Mouse (Mus musculus) spleen, adult 2 months (tissue): Measurements from ENCODE around the gene Nr2f6. TPM values are rescaled to one million over a fixed set of nuclear protein-coding genes. Genes with fewer than 3 reads are reported as not detected.

Experiments
- DNase-seq, 2 experiments: peaks; one replicate each; pipeline versions ENCODE4 v3.0.0 to v3.0.0-alpha.2; 2012 to 2021; ENCODE audit warnings: low spot score in 2 of 2, low read depth in 1 of 2
- H3K27ac ChIP-seq: fragments of 200-500 bp; 2 replicates; pipeline ENCODE4 v1.5.1; 2012; ENCODE audit warnings: low read length, inconsistent platforms; ENCODE audit not compliant: insufficient read depth
- H3K27me3 ChIP-seq: fragments of 200-500 bp; 2 replicates; pipeline ENCODE4 v1.6.1; 2012; ENCODE audit warnings: mild to moderate bottlenecking, moderate library complexity, low read length, inconsistent platforms; ENCODE audit not compliant: control insufficient read depth, insufficient read depth
- H3K36me3 ChIP-seq: fragments of 200-500 bp; 2 replicates; pipeline ENCODE4 v1.6.1; 2012; ENCODE audit warnings: mild to moderate bottlenecking, low read length, inconsistent platforms; ENCODE audit not compliant: control insufficient read depth, insufficient read depth
- H3K4me1 ChIP-seq: fragments of 200-500 bp; 2 replicates; pipeline ENCODE4 v1.6.1; 2011; ENCODE audit warnings: inconsistent platforms; ENCODE audit not compliant: control insufficient read depth, insufficient read depth, insufficient read length
- H3K4me3 ChIP-seq: fragments of 200-500 bp; 2 replicates; pipeline ENCODE4 v1.5.1; 2011; ENCODE audit warnings: mild to moderate bottlenecking, inconsistent platforms; ENCODE audit not compliant: insufficient read depth, insufficient read length; ENCODE audit errors: extremely low read depth
- CTCF ChIP-seq: fragments of 200-500 bp; IDR thresholded peaks from 2 replicates; pipeline ENCODE4 v1.5.1; 2011; ENCODE audit warnings: mild to moderate bottlenecking, inconsistent platforms; ENCODE audit not compliant: insufficient read depth, insufficient read length, insufficient replicate concordance; ENCODE audit errors: extremely low read depth
- POLR2A ChIP-seq: fragments of 200-500 bp; IDR thresholded peaks from 2 replicates; pipeline ENCODE4 v1.6.1; 2011; ENCODE audit warnings: low read depth, low read length, inconsistent platforms
- WGBS: fragments of 180-500 bp; shearing (Covaris S2); methylation state at CpG from one replicate; pipeline ENCODE4 v1.1.7; 2018; 5-methylcytosine and 5-hydroxymethylcytosine counted together
- polyA plus RNA-seq: library from polyadenylated mRNA; depleted of rRNA; stranded (reverse); fragments of >200 nt; gene quantifications from 2 replicates; pipeline ENCODE4 v1.2.3, GENCODE M21; 2012

Gene Nr2f6
- polyA plus RNA-seq, 1 experiment = 59.4 TPM

DNA sequence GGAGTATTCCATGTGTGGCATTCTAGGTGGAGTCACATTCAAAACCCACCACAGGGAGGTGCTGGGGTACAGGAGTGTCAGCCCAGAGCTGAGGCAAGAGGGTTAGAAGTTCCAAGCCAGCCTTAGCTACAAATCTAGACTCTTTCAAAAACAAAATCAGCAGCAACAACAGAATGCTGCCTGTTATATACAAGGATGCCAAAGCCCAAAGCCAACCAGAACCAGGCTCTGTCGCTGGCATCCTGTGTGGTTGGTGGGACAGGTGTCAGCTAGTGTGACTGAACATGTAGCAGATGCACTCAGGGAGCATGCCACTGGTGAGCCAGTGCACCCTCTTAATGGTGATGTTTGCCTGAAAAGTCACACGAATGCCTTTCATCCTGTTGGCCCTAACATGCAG is 19.1 kb upstream of the Nr2f6 start:
- peaks cover 7% of the 10 kb centered on the region; the same call in 1 of the 2 replicates for H3K36me3 ChIP-seq
- H3K4me1 ChIP-seq = peaks cover 11% of the 10 kb centered on the region
- no peaks in the 10 kb centered on the region for H3K27me3 ChIP-seq
- TF ChIP-seq CTCF (no peak), POLR2A (no peak)
- H3K4me3 ChIP-seq = no peak overlapping the region
- no peak overlapping the region for H3K27ac ChIP-seq
- WGBS = 98% methylated on average over 2 of the region's 2 CpGs
- DNase-seq = no peak

DNA sequence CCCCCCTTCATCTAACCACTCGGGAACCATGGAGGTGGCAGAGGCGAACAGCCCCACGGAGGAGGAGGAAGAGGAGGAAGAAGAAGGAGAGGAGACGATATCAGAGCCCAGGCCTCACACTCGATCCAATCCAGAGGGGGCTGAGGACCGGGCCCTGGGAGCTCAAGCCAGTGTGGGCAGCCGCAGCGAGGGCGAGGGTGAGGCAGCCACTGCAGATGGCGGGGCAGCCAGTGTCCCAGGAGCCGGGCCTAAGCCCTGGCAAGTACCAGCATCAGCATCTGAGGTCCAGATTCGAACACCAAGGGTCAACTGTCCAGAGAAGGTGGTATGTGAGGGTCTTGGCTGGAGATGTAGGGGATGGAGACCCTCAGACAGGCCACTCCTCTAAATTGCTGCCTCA is 15.9 kb upstream of the Nr2f6 start:
- peaks cover 8% of the 10 kb centered on the region; the same call in 1 of the 2 replicates for H3K4me1 ChIP-seq
- no peaks in the 10 kb centered on the region for H3K27me3 ChIP-seq
- no peak overlapping the region for H3K4me3 ChIP-seq
- WGBS = 83% methylated on average over 12 of the region's 12 CpGs
- peaks cover 7% of the 10 kb centered on the region; the same call in 1 of the 2 replicates for H3K36me3 ChIP-seq
- no peak for TF ChIP-seq POLR2A
- TF ChIP-seq CTCF = no peak
- no peak overlapping the region for H3K27ac ChIP-seq
- DNase-seq = no peak

DNA sequence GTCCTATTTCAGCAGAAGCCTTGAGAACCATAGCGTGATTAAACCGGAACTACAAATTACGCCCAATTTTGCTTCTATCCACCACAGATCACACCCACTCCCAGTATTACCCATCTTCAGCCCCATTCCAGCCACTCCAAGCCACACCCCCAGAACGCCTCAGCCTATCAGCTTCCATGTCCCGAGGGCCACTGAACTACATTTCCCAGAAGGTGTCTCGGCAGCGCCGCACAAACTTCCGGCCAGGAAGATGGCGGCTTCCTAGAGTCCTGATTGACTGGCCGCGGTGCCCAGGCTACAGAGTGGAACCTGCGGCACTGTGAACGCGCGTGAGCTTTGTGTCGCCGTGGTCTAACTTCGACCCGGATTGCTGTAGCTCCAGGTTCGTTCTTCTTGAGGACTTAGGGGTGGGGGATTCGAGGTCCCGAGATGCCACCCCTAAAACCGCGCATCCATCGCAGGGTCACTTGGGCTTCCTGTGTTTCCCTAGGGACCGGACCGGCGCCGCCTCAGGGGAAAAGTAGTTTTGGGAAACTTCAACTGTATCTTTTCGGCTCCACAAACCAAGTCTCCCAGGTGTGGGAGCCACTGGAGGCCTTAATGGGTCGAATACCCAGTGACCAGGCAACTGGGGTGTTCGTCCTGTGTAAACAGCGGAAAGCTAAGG is 15.0 kb upstream of the Nr2f6 start, which contains the start of gene Babam1:
Gene Babam1 (plus strand): TSS at position 223 of the 667 bp plus-strand sequence.
- under 1% methylated on average over 34 of the region's 34 CpGs for whole genome bisulfite sequencing
- peak within 1 kb of the TSS; percentile 44 for H3K27ac ChIP-seq
- TF ChIP-seq POLR2A = peak; percentile 65; the same call in 1 of the 2 replicates
- no peak for TF ChIP-seq CTCF
- peaks cover 8% of the 10 kb centered on the region; the same call in 1 of the 2 replicates for H3K4me1 ChIP-seq
- peak within 1 kb of the TSS; percentile 75 for H3K4me3 ChIP-seq
- peaks cover 7% of the 10 kb centered on the region; the same call in 1 of the 2 replicates for H3K36me3 ChIP-seq
- DNase-seq = peak; percentile 80 to 89
- H3K27me3 ChIP-seq = no peaks in the 10 kb centered on the region

DNA sequence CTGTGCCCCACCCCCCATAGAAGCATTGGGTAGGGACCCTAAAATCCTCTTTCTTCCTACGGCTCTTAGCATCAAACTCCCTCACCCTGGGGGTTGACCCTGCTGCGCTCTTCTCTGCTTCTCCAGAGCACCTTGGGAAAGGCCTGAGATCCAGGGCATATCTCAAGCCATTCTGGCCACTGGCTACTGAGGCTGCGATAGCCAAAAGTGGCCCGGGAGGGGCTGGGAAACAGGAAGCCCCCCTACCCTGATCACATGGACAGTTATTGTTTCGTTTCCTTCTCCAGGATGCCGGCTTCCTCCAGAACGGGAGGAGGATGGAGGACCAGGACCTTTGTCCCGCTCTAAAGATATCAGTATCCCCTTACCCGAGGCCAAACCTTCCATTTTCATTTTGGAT is 13.9 kb upstream of the Nr2f6 start, which contains the start of gene Ushbp1:
Gene Ushbp1 (minus strand): TSS at position 174 of the 400 bp plus-strand sequence.
- TF ChIP-seq CTCF (no peak), POLR2A (no peak)
- peaks cover 8% of the 10 kb centered on the region; the same call in 1 of the 2 replicates for H3K4me1 ChIP-seq
- H3K36me3 ChIP-seq = peaks cover 7% of the 10 kb centered on the region; the same call in 1 of the 2 replicates
- peak within 1 kb of the TSS; percentile 13; the same call in 1 of the 2 replicates for H3K4me3 ChIP-seq
- no peak for DNase-seq
- H3K27me3 ChIP-seq = no peaks in the 10 kb centered on the region
- WGBS = 86% methylated on average over 9 of the region's 9 CpGs
- H3K27ac ChIP-seq = peak within 1 kb of the TSS; percentile 44

DNA sequence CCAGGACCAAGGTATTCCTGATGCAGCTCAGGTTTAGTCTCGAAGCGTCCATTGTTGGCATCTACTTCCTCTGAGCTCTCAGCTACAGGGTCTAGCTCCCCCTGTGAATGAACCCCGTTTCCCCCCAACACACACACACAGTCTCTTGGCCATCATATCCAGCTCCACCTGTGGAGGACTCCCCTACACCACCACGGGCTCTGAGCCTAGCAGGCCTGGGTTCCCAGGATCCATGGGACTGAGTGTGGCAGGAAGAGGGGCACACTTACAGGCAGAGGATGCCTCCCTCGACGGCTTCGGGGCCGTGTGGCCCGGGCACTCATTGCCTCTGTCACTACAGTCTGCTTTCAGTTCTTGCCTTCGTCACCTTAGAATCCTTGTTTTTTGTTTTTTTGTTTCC is 13.3 kb upstream of the Nr2f6 start:
- no peak overlapping the region for H3K4me3 ChIP-seq
- H3K36me3 ChIP-seq = peaks cover 7% of the 10 kb centered on the region; the same call in 1 of the 2 replicates
- no peak for DNase-seq
- 84% methylated on average over 10 of the region's 10 CpGs for WGBS
- H3K27me3 ChIP-seq = no peaks in the 10 kb centered on the region
- H3K4me1 ChIP-seq = peaks cover 8% of the 10 kb centered on the region; the same call in 1 of the 2 replicates
- H3K27ac ChIP-seq = no peak overlapping the region
- no peak for TF ChIP-seq POLR2A
- TF ChIP-seq CTCF = no peak

DNA sequence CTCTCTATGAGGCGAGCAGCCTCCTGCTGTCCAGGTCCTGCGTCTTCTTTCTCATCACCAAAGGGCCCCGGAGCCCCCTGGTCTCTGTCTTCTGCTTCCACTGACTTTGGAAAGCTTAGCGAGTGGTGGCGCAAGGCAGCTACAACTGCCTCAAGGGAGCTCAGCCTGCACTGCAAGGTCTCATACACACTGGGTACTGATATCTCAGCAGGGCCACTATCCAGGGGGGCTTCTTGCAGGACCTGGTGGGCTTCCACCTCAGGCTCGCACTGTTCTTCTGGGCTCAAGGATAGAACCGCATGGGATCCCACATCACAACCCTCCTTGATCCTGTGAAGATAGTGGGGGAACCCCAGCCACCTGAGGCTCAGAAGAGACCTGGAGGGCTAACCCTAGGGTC is 12.7 kb upstream of the Nr2f6 start:
- no peak overlapping the region for H3K4me3 ChIP-seq
- 93% methylated on average over 7 of the region's 7 CpGs for WGBS
- no peak for DNase-seq
- H3K4me1 ChIP-seq = peaks cover 8% of the 10 kb centered on the region; the same call in 1 of the 2 replicates
- TF ChIP-seq POLR2A (no peak), CTCF (no peak)
- no peaks in the 10 kb centered on the region for H3K27me3 ChIP-seq
- H3K27ac ChIP-seq = no peak overlapping the region
- peaks cover 6% of the 10 kb centered on the region; the same call in 1 of the 2 replicates for H3K36me3 ChIP-seq

DNA sequence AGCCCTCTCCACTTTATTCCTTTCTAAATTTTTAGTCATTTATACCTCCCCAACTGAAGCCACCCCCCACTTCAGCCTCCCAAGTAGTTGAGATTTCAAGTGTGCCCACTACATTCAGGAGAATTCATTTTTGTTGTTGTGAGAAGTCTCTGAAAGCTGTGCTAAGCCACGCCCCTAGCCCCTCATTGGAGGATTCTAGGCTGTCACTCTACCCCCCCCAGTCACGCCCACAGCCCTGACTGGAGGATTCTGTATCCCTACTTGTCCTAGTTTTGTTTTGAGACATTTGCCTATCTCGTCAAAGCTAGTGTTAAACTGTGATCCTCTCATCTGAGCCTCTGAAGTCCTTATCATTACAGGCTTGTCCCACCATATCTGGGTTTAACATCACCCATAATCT is 11.1 kb upstream of the Nr2f6 start:
- Histone ChIP-seq H3K27me3 (no peaks in the 10 kb centered on the region), H3K27ac (no peak overlapping the region), H3K36me3 (no peaks in the 10 kb centered on the region), H3K4me3 (no peak overlapping the region), H3K4me1 (peaks cover 8% of the 10 kb centered on the region; the same call in 1 of the 2 replicates)
- no peak for TF ChIP-seq CTCF
- no peak for TF ChIP-seq POLR2A
- WGBS = 45% methylated on average over 3 of the region's 3 CpGs
- no peak for DNase-seq
